Mouse (Mus musculus) hindbrain, embryonic 12.5 days (tissue): ENCODE measurements around the gene 2810021J22Rik. TPM values are rescaled to one million over a fixed set of nuclear protein-coding genes. Genes with fewer than 3 reads are reported as not detected.
"Not testable (repeated sequence)": the region's sequence is repeated elsewhere in the genome, so short reads cannot be mapped to it uniquely, and the experiment has no call there.

Experiments used
- ATAC-seq: fragments of 200-750 bp; cut with Nextera tagmentation; 2 replicates; pipeline ENCODE4 v1.8.0; 2017; ENCODE audit warnings: moderate TSS enrichment; ENCODE audit not compliant: low FRiP score
- H3K27ac ChIP-seq: fragments of 300-500 bp; sonication (generic); 2 replicates; pipeline ENCODE4 v1.5.1; 2016; ENCODE audit warnings: mild to moderate bottlenecking
- H3K27me3 ChIP-seq: fragments of 300-500 bp; sonication (generic); 2 replicates; pipeline ENCODE4 v1.6.1; 2016; ENCODE audit warnings: mild to moderate bottlenecking
- H3K36me3 ChIP-seq: fragments of 300-500 bp; sonication (generic); 2 replicates; pipeline ENCODE4 v1.6.1; 2016; ENCODE audit warnings: mild to moderate bottlenecking
- H3K4me1 ChIP-seq: fragments of 300-500 bp; sonication (generic); 2 replicates; pipeline ENCODE4 v1.6.1; 2016
- H3K4me2 ChIP-seq: fragments of 300-500 bp; sonication (generic); replicated peaks from 2 replicates; pipeline ENCODE4 v1.6.1; 2016; ENCODE audit warnings: mild to moderate bottlenecking
- H3K4me3 ChIP-seq: fragments of 300-500 bp; sonication (generic); 2 replicates; pipeline ENCODE4 v1.5.1; 2016; ENCODE audit warnings: mild to moderate bottlenecking
- H3K9ac ChIP-seq: fragments of 300-500 bp; sonication (generic); 2 replicates; pipeline ENCODE4 v1.6.1; 2016; ENCODE audit warnings: mild to moderate bottlenecking, moderate library complexity
- H3K9me3 ChIP-seq: fragments of 300-500 bp; sonication (generic); replicated peaks from 2 replicates; pipeline ENCODE4 v1.6.1; 2016; ENCODE audit warnings: mild to moderate bottlenecking
- WGBS: fragments of 180-500 bp; shearing (Covaris S2); methylation state at CpG from one replicate; pipeline ENCODE4 v1.1.7; 2016; 5-methylcytosine and 5-hydroxymethylcytosine counted together
- polyA plus RNA-seq: library from polyadenylated mRNA; unstranded; fragments of >200 nt; fragmentation: Nextera tagmentation; extraction: Ambion mirVana; gene quantifications from 2 replicates; pipeline ENCODE4 v1.2.1, GENCODE M21; 2016

2810021J22Rik gene
- 10.2 and 12.0 TPM in 2 replicates for polyA plus RNA-seq

GRCm38 (mm10) chr11:58867039-58867953 is at the start of gene 2810021J22Rik:
Gene 2810021J22Rik (plus strand): TSS chr11:58867216.
- Histone ChIP-seq H3K4me1 (peaks cover 11% of the 10 kb centered on the region), H3K9me3 (no peaks in the 10 kb centered on the region), H3K4me3 (peak within 1 kb of the TSS; percentile 74), H3K36me3 (peaks cover 23% of the 10 kb centered on the region), H3K4me2 (peak within 1 kb of the TSS; percentile 77), H3K9ac (peak within 1 kb of the TSS; percentile 91), H3K27ac (peak within 1 kb of the TSS; percentile 89), H3K27me3 (no peaks in the 10 kb centered on the region)
- peak; percentile 89 for ATAC-seq
- 6% methylated on average over 37 of the region's 37 CpGs for WGBS

GRCm38 (mm10) chr11:58828937-58829336 is 38.1 kb upstream of the 2810021J22Rik start, which contains the start of gene Olfr312:
Gene Olfr312 (plus strand): TSS chr11:58829237.
- H3K9me3 ChIP-seq, H3K4me2 ChIP-seq, H3K4me3 ChIP-seq, H3K36me3 ChIP-seq, ATAC-seq, H3K9ac ChIP-seq, H3K4me1 ChIP-seq, H3K27me3 ChIP-seq, H3K27ac ChIP-seq: not testable (repeated sequence)

GRCm38 (mm10) chr11:58829764-58830163 is 37.3 kb upstream of the 2810021J22Rik start:
- Histone ChIP-seq H3K36me3 (no peaks in the 10 kb centered on the region), H3K9ac (no peak overlapping the region), H3K9me3 (no peaks in the 10 kb centered on the region), H3K4me1 (no peaks in the 10 kb centered on the region), H3K27me3 (no peaks in the 10 kb centered on the region), H3K4me3 (no peak overlapping the region), H3K4me2 (no peak overlapping the region), H3K27ac (no peak overlapping the region)
- no peak for ATAC-seq
- 79% methylated on average over 3 of the region's 3 CpGs for WGBS

- not testable (repeated sequence) for H3K4me1 ChIP-seq, H3K4me2 ChIP-seq, H3K9ac ChIP-seq, H3K4me3 ChIP-seq, H3K27ac ChIP-seq, H3K27me3 ChIP-seq, H3K9me3 ChIP-seq, ATAC-seq, H3K36me3 ChIP-seq
- 85% methylated on average over 3 of the region's 3 CpGs for WGBS
Measured at GRCm38 (mm10) chr11:58832541-58832940, 34.5 kb upstream of the 2810021J22Rik start.

- H3K4me2 ChIP-seq, H3K27ac ChIP-seq, H3K9me3 ChIP-seq, H3K4me3 ChIP-seq, H3K36me3 ChIP-seq, H3K27me3 ChIP-seq, H3K4me1 ChIP-seq, ATAC-seq, H3K9ac ChIP-seq: not testable (repeated sequence)
Measured at GRCm38 (mm10) chr11:58838951-58839350, 28.1 kb upstream of the 2810021J22Rik start, which contains the start of gene Olfr311. Gene Olfr311 (plus strand): TSS chr11:58839251.

GRCm38 (mm10) chr11:58846919-58847461 is 20.0 kb upstream of the 2810021J22Rik start, which contains the start of gene Gm12258:
Gene Gm12258 (plus strand): TSS chr11:58847158.
- Histone ChIP-seq H3K4me1 (peaks cover 7% of the 10 kb centered on the region), H3K27me3 (no peaks in the 10 kb centered on the region), H3K36me3 (peaks cover 30% of the 10 kb centered on the region), H3K4me2 (peak within 1 kb of the TSS; percentile 96), H3K4me3 (peak within 1 kb of the TSS; percentile 86), H3K9ac (peak within 1 kb of the TSS; percentile 90), H3K27ac (peak within 1 kb of the TSS; percentile 88), H3K9me3 (no peaks in the 10 kb centered on the region)
- WGBS, result under 1% methylated on average over 24 of the region's 24 CpGs
- ATAC-seq, result peak; percentile 100

- Histone ChIP-seq H3K27me3 (no peaks in the 10 kb centered on the region), H3K27ac (0 out of 2 replicates have a peak overlapping the region, but pooled peaks have one; percentile 88), H3K4me2 (peak overlapping the region; percentile 96), H3K4me3 (peak overlapping the region; percentile 86), H3K4me1 (peaks cover 7% of the 10 kb centered on the region), H3K36me3 (peaks cover 31% of the 10 kb centered on the region), H3K9me3 (no peaks in the 10 kb centered on the region), H3K9ac (peak overlapping the region; percentile 90)
- ATAC-seq, result no peak
- whole genome bisulfite sequencing, result 51% methylated on average over 9 of the region's 9 CpGs
Measured at GRCm38 (mm10) chr11:58847636-58848035, 19.4 kb upstream of the 2810021J22Rik start.

GRCm38 (mm10) chr11:58849731-58850130 is 17.3 kb upstream of the 2810021J22Rik start:
- H3K27me3 ChIP-seq, result no peaks in the 10 kb centered on the region
- ATAC-seq, result no peak

GRCm38 (mm10) chr11:58860744-58861143 is 6.3 kb upstream of the 2810021J22Rik start:
- no peak overlapping the region for H3K9ac ChIP-seq
- no peaks in the 10 kb centered on the region for H3K4me1 ChIP-seq
- H3K9me3 ChIP-seq, result peaks cover 19% of the 10 kb centered on the region
- WGBS, result 96% methylated on average over 8 of the region's 8 CpGs
- H3K27ac ChIP-seq, result no peak overlapping the region
- no peaks in the 10 kb centered on the region for H3K27me3 ChIP-seq
- no peak for ATAC-seq
- H3K36me3 ChIP-seq, result peaks cover 50% of the 10 kb centered on the region
- no peak overlapping the region for H3K4me3 ChIP-seq
- no peak overlapping the region for H3K4me2 ChIP-seq

More at GRCm38 (mm10) chr11:58849731-58850130, 17.3 kb upstream of the 2810021J22Rik start:
- no peak overlapping the region for H3K9ac ChIP-seq
- H3K4me1 ChIP-seq, result peaks cover 7% of the 10 kb centered on the region
- H3K4me2 ChIP-seq, result no peak overlapping the region
- H3K36me3 ChIP-seq, result peaks cover 43% of the 10 kb centered on the region
- no peak overlapping the region for H3K4me3 ChIP-seq
- no peaks in the 10 kb centered on the region for H3K9me3 ChIP-seq
- H3K27ac ChIP-seq, result no peak overlapping the region
- WGBS, result 61% methylated on average over 2 of the region's 2 CpGs

GRCm38 (mm10) chr11:58867954-58868330 is 926 bp downstream of the 2810021J22Rik start:
- Histone ChIP-seq H3K4me3 (peak overlapping the region; percentile 74), H3K9ac (peak overlapping the region; percentile 91), H3K9me3 (no peaks in the 10 kb centered on the region), H3K36me3 (peaks cover 23% of the 10 kb centered on the region), H3K4me2 (peak overlapping the region; percentile 77), H3K27me3 (no peaks in the 10 kb centered on the region), H3K27ac (no peak overlapping the region), H3K4me1 (peaks cover 11% of the 10 kb centered on the region)
- 89% methylated on average over 6 of the region's 6 CpGs for WGBS
- 0 out of 2 replicates have a peak, but pooled peaks have one; percentile 16 for ATAC-seq

- Histone ChIP-seq H3K27me3 (no peaks in the 10 kb centered on the region), H3K27ac (no peak overlapping the region), H3K4me3 (no peak overlapping the region), H3K9me3 (no peaks in the 10 kb centered on the region), H3K4me2 (no peak overlapping the region), H3K36me3 (peaks cover 26% of the 10 kb centered on the region), H3K4me1 (peaks cover 11% of the 10 kb centered on the region), H3K9ac (no peak overlapping the region)
- 83% methylated on average over 4 of the region's 4 CpGs for whole genome bisulfite sequencing
- no peak for ATAC-seq
Measured at GRCm38 (mm10) chr11:58870961-58871360, 3.9 kb downstream of the 2810021J22Rik start.

GRCm38 (mm10) chr11:58883756-58884155 is 16.7 kb downstream of the 2810021J22Rik start:
- ATAC-seq, result no peak
- Histone ChIP-seq H3K4me2 (no peak overlapping the region), H3K9me3 (no peaks in the 10 kb centered on the region), H3K4me3 (no peak overlapping the region), H3K36me3 (peaks cover 36% of the 10 kb centered on the region), H3K9ac (no peak overlapping the region), H3K27me3 (no peaks in the 10 kb centered on the region), H3K27ac (no peak overlapping the region), H3K4me1 (no peaks in the 10 kb centered on the region)
- WGBS, result 88% methylated on average over 8 of the region's 8 CpGs
